Mouse (Mus musculus) gastrocnemius, postnatal 25 days (tissue): Measurements from ENCODE around the gene Nr2c2. TPM values are rescaled to one million over a fixed set of nuclear protein-coding genes. Genes with fewer than 3 reads are reported as not detected.
"Not testable (repeated sequence)": the region's sequence is repeated elsewhere in the genome, so short reads cannot be mapped to it uniquely, and the experiment has no call there.

Experiments used
- DNase-seq: peaks from one replicate; pipeline ENCODE4 v3.0.0; 2022
- long read RNA-seq, 2 experiments: library from polyadenylated mRNA; stranded (forward); transcript quantifications; one replicate each; pipeline ENCODE4 v2.0.0; 2021
- total RNA-seq, 2 experiments: library from RNA; stranded (reverse); gene quantifications; 1 replicate in 1 of 2; 2 replicates in 1 of 2; pipeline ENCODE4 v1.2.3; 2021

Nr2c2 gene
- 10 to 100 TPM; 18.0 to 19.6 TPM for total RNA-seq
- long read RNA-seq, experiment 1, partial matches to known transcripts, result 0 of 5 reads
- long read RNA-seq, experiment 1, other reads (novel, unspliced or antisense), result 5 of 5 reads
- long read RNA-seq, experiment 2, full-length matches to known transcripts, result 1 of 4 reads
- long read RNA-seq, experiment 2, partial matches to known transcripts, result 0 of 4 reads
- long read RNA-seq, experiment 2, other reads (novel, unspliced or antisense), result 3 of 4 reads

DNA sequence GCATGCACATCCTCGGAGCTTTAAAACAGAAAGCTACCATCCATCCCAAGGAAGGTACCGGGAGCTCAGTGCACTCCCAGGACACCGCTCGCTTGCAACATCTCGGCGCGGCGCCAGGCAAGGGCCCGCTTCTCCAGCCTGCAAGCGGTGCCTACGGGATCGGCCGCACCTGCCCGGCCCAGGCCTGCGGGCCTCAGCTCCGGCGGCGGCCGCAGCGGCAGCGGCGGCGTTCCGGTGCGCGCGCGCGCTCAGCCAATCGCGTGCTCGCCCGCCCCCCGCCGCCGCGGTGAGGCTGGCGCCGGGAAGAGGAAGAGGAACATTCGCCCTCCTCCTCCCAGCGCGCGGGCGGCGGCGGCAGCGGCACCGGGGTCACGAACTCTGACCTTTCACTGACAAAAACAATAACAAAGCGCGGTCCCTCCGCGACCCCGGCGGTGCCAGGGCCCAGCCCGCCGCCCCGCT, at the start of gene Nr2c2:
Gene Nr2c2, plus strand, starts transcription at position 261 of the 462 bp plus-strand sequence.
- peak; percentile 88 for DNase-seq

DNA sequence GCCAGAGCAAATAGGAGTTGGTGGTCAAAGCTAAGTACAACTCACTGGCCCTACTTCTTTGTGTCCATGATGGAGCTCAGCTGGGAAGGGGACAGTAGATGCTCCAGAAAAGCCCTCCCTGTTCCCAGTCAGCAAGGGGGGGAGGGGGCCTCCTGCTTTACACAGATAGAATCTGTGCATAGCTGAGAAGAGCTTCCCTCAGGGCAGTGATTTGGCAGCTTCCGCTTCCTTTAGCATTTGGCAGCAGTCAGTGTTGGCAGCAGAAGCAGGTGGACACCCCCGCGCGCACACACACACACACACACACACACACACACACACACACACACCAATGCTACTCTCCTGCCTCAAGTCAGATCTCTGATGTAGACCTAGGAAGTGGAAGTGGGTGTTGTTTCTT, 49.1 kb upstream of the Nr2c2 start:
- no peak for DNase-seq

DNA sequence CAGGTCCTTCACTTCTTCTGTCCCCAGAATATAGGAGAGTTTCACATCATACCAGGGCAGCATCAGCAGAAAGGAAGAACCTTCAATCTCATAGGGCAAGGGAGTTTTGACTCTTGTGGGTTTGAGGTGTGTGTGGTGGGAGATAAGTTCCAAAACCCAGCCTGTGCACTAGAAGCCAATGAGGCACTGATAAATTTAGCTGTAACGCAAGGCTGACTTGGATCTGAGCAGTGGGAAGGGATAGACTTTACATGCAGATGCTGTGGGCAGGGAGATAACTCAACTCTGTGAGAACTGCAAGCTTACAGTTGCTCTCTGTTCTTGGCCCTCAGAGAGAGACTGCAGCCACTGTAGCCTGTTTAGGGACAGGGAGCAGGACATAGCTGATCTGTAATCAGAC, 48.3 kb upstream of the Nr2c2 start:
- no peak for DNase-seq

DNA sequence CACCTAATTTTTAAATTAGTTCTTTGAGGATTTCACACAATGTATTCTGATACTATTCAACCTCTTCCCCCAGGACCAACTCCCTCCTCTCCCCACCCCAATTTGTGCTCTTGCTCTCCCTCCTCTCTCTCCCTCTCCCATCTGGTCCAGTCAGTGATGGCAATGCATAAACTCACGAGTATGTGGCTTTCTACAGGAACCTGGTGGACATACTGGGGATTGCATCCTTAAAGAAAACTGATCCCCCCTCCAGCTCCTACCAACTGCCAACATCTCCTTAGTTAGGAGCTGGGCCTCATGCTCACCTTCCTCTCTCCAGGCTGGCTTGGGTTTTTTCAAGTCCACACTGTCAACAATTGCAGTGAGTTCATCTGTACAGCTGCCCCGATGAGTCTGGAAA, 33.4 kb upstream of the Nr2c2 start:
- DNase-seq, result no peak

DNA sequence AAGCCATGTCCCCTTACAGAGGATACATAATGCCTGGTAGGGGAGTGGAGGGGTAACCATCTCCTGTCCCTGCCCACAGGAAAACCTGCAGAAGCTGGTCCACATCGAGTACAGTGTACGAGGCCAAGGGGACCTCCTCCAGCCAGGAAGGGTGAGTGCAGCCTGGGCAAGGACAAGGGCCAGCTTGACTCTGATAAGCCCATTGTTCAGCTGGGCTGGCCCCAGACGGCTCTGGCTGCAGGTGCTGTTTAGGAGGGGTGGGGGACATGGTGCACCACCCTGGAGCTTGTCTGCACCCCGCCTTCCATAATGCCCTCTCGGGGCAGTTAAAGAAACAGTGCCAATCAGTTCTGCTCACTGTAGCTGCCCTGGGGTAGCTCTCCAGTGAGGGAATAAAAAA, 29.5 kb upstream of the Nr2c2 start:
- peak; percentile 30 for DNase-seq

DNA sequence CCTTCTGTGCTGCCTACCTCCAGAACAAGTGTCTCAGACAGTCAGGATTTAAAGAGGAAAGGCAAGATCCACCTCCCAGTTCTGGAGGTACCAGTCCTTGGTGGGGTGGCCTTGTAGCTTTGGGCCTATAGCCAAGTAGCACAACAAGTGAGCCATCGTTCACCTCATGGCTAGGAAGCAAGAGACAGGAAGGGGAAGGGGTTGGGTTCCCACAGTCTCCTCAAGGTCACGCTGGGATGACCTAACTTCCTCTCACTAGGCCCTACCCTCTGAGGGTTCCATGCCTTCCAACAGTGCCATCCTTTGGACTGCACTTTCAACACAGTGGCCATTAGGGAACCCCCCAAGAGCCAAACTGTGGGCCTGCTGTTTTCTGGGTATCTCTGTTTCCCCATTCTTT, 27.7 kb upstream of the Nr2c2 start:
- DNase-seq, result no peak

GRCm38 (mm10) chr6:92064101-92064500, 27.1 kb upstream of the Nr2c2 start:
- DNase-seq, result no peak

DNA sequence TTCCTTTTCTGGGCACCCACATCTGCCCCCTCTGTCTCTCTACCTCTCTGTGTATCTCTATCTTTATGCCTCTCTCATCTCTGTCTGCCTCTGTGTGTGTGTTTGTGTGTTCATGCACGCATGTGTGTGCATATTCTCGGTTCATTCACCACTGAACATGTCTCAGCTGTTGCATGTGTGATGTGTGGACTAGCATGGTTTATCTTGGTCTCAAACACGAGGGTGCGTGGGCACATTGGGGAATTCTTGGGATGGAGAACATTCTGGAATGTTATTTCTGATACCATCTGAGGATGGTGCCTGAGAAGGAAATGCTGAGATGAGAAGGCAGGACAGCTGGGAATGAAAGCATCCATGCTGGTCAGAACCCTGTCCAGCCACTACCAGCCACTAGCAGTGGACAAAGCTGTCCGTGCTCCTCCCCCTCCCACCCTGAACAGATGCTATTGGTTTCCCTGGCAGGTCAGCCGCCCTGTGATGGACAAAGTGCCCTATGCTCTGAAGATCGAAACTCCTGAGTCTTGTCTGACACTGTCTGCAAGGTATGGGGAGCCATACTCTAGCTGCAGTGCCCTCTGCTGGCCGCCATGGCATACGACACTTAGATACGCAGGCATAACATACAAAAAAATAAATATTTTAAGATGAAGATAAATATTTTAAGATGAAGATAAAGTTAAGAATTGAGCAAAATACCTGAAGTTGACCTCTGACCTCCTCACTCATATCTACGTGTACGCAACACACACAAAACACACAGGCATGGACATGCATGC, 25.3 kb upstream of the Nr2c2 start:
- no peak for DNase-seq

- peak; percentile 48 for DNase-seq
Measured at GRCm38 (mm10) chr6:92067146-92067790, 23.9 kb upstream of the Nr2c2 start.

- DNase-seq, result peak; percentile 61
Measured at GRCm38 (mm10) chr6:92071121-92071839, 19.9 kb upstream of the Nr2c2 start.

DNA sequence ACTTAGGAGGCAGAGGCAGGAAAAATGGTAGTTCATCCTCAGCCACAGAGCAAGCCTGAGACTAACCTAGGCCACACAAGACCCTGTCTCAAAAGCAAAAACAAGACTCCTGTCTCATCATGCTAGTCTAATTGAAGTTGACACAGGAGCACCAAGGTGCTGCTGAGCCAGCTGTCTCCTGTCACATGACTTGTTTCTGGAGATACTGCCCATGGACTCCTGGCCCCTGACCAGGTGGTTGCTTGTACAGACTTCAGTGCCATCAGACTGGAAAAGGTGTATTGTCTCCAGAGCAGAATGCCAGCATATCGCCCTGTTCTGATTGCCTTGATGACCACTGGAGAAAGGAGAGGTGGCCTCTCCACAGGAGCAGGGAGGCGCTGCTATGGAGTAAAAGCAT, 10.5 kb upstream of the Nr2c2 start:
- DNase-seq, result no peak

GRCm38 (mm10) chr6:92082756-92083155, 8.4 kb upstream of the Nr2c2 start:
- no peak for DNase-seq

GRCm38 (mm10) chr6:92084932-92085331, 6.3 kb upstream of the Nr2c2 start:
- no peak for DNase-seq

GRCm38 (mm10) chr6:92089141-92089540, 2.0 kb upstream of the Nr2c2 start:
- DNase-seq, result not testable (repeated sequence)

- no peak for DNase-seq
Measured at GRCm38 (mm10) chr6:92089982-92090381, 1.2 kb upstream of the Nr2c2 start.

DNA sequence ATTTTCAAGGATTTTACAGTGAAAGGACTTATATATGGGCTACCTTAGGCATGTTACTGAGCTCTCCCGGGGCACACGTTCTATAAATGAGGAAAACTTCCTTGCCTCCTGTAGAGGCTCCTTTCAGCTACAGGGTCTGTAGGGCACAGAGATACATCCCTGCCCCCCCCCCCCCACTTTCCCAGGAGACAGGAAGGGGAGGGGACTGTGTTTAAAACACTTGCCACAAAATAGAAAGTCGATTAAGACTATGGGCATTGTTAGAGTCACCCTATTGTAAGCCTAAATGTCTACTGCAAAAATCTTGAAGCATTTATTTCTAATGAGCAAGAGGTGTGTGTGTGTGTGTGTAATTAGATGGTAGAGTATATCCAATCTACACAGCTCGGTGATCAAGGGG, 693 bp upstream of the Nr2c2 start:
- no peak for DNase-seq

DNA sequence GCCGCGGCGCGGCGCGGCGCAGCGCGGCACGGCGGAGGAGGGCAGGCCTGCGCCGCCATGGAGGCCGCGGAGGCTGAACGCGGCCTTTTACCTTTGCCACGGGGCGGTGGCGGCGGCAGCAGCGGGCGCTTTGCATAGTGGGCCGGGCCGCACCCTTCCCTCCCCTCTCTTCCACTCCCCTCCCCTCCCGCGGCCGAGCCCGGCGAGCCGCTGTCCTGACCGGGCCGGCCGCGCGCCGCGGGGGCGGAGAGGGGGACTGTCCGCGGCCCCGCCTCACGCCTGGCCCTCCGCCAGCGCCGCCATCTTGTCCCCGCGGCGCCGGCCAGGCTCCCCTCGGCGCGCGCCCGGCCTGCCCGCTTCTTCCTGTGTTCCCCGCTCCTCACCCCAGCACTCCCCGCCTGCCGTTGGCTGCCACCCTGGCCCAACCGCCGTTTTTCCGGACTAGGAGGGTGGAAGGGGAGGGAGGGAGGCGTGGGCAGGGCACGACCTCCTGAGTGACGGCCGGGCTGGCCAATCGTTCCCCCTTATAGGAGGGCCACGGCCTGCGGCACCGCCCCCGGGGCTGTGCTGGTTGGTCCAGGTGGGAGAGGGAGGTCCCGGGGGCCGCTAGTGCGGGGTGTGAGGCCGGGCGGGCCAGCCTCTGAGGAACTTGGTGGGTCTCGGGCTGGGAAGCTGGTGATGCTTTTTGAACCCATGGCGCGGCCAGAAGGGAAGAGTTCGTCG, 738 bp downstream of the Nr2c2 start:
- peak; percentile 100 for DNase-seq

GRCm38 (mm10) chr6:92092737-92093136, 1.5 kb downstream of the Nr2c2 start:
- no peak for DNase-seq

DNA sequence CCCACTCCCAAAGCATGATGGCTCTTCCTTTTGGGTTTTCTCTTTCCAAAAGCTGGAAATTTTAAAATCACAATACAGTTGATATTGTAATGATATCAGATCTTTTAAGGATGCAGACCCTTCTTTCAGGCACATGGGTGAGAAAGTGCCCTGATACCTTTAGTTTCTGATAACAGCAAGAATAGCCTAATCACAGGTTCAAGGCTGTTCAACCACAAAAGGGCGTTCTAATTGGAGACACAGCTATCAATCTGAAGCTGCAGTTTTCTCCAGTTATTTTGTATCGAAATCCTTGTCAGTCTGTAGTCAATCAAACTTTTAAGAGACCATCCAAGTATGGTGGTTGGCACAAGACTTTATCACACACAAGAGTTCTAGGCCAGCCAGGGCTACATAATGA, 2.7 kb downstream of the Nr2c2 start:
- DNase-seq, result no peak

- DNase-seq, result no peak
Measured at GRCm38 (mm10) chr6:92100679-92101360, 9.6 kb downstream of the Nr2c2 start.

DNA sequence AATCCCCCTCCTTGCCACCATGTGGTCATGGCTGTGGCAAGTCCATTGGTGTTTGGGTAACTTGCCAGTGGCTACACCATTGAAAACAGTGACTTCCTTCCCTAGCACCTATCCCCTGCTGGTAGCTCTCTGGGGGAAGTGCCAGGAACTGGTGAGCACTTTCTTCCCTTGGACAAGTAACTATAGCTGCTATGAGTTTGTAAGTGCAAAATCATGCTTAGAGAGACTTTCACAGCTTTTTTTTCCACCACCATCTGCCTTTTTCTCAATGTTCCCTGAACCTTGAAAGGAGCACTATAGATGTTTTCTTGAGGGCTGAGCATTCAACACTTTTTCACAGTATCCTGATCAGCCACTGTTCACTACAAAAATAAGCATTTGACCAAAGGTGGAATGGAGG, 33.4 kb downstream of the Nr2c2 start:
- DNase-seq, result no peak
